Mouse (Mus musculus) induced T-regulatory cell, adult 2 months (primary cell): ENCODE measurements around the gene Pcdh9.

Experiments used
- DNase-seq: peaks from one replicate; pipeline ENCODE4 v3.0.0-alpha.2; 2012; ENCODE audit warnings: low read depth

Pcdh9 gene

GRCm38 (mm10) chr14:93169201-93169600 is 721.3 kb downstream of the Pcdh9 start:
- DNase-seq, result no peak

- no peak for DNase-seq
Observed at GRCm38 (mm10) chr14:93168367-93168766, 722.1 kb downstream of the Pcdh9 start.

GRCm38 (mm10) chr14:93143414-93143813 is 747.1 kb downstream of the Pcdh9 start:
- DNase-seq, result no peak

- no peak for DNase-seq
Observed at GRCm38 (mm10) chr14:93142076-93142475, 748.4 kb downstream of the Pcdh9 start.

GRCm38 (mm10) chr14:93126993-93127392 is 763.5 kb downstream of the Pcdh9 start:
- no peak for DNase-seq

GRCm38 (mm10) chr14:93102755-93103154 is 787.7 kb downstream of the Pcdh9 start:
- no peak for DNase-seq

GRCm38 (mm10) chr14:93095081-93095480 is 795.4 kb downstream of the Pcdh9 start:
- no peak for DNase-seq

- DNase-seq, result no peak
Observed at GRCm38 (mm10) chr14:93092806-93093205, 797.7 kb downstream of the Pcdh9 start.

GRCm38 (mm10) chr14:93085646-93086045 is 804.8 kb downstream of the Pcdh9 start:
- no peak for DNase-seq

GRCm38 (mm10) chr14:93083140-93083539 is 807.3 kb downstream of the Pcdh9 start:
- DNase-seq, result no peak

GRCm38 (mm10) chr14:93080910-93081309 is 809.6 kb downstream of the Pcdh9 start:
- no peak for DNase-seq

GRCm38 (mm10) chr14:93075761-93076160 is 814.7 kb downstream of the Pcdh9 start:
- no peak for DNase-seq

- DNase-seq, result no peak
Observed at GRCm38 (mm10) chr14:93072346-93072745, 818.1 kb downstream of the Pcdh9 start.

- no peak for DNase-seq
Observed at GRCm38 (mm10) chr14:93070140-93070539, 820.3 kb downstream of the Pcdh9 start.

- DNase-seq, result no peak
Observed at GRCm38 (mm10) chr14:93067411-93068336, 822.8 kb downstream of the Pcdh9 start.

GRCm38 (mm10) chr14:93066732-93067410 is 823.6 kb downstream of the Pcdh9 start:
- DNase-seq, result no peak

- DNase-seq, result no peak
Observed at GRCm38 (mm10) chr14:93061824-93062620, 828.5 kb downstream of the Pcdh9 start.

- DNase-seq, result no peak
Observed at GRCm38 (mm10) chr14:93058799-93059198, 831.7 kb downstream of the Pcdh9 start.

- no peak for DNase-seq
Observed at GRCm38 (mm10) chr14:93055997-93056396, 834.5 kb downstream of the Pcdh9 start.

- no peak for DNase-seq
Observed at GRCm38 (mm10) chr14:93040591-93040990, 849.9 kb downstream of the Pcdh9 start.

GRCm38 (mm10) chr14:93039326-93040221 is 850.9 kb downstream of the Pcdh9 start:
- DNase-seq, result no peak
